Mouse (Mus musculus) mesoderm, embryonic 11.5 days (tissue): Measurements from ENCODE around the gene Cstad.

Source experiments
- DNase-seq: peaks from one replicate; pipeline ENCODE4 v3.0.0-alpha.2; 2012; ENCODE audit warnings: low read depth, low spot score

Cstad gene

GRCm38 (mm10) chr2:30594641-30595379 is at the start of gene Cstad:
Cstad (plus strand) TSS chr2:30595040.
- peak; percentile 76 for DNase-seq

- DNase-seq, result peak; percentile 55
Measured at GRCm38 (mm10) chr2:30545706-30546105, 49.1 kb upstream of the Cstad start.

- DNase-seq, result no peak
Measured at GRCm38 (mm10) chr2:30546219-30546618, 48.6 kb upstream of the Cstad start.

DNA sequence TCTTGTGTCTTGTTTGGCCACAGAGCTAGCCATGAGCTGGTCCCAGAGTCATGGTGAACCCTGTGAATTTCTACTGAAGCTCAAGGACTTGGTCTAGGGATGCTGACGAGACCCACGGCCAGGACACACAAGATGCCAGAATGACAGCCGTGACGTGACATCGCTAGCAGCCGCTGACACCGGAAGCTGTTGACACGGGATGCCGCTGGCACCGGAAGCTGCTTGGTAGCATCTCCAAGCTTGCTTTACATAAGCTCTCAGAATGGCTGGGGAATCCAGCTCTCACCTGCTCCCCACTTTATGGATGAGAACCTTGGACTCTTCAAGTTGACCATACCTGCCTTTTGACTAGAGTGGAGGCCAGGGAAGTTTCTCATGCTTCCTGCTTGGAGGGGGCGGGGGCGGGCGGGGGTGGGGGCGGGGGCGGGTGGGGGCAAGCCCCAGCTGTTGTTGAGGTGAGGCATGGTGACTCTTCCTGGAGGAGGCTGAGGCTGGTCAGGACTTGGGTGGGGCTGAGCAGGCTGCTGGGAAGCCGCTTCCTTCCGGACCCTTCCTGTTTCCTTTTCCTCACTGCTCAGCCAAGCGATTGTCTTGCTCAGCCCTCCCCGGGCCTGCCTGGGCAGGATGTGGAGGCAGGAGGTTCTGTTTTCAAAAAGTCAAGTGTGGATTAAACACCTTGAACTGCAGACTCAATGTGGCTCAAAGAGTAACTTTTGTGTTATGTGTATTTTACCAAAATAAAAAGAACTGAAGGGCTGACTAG is 47.2 kb upstream of the Cstad start:
- DNase-seq, result no peak

GRCm38 (mm10) chr2:30551579-30551978 is 43.3 kb upstream of the Cstad start:
- DNase-seq, result no peak

GRCm38 (mm10) chr2:30553851-30554540 is 40.8 kb upstream of the Cstad start:
- peak; percentile 75 for DNase-seq

DNA sequence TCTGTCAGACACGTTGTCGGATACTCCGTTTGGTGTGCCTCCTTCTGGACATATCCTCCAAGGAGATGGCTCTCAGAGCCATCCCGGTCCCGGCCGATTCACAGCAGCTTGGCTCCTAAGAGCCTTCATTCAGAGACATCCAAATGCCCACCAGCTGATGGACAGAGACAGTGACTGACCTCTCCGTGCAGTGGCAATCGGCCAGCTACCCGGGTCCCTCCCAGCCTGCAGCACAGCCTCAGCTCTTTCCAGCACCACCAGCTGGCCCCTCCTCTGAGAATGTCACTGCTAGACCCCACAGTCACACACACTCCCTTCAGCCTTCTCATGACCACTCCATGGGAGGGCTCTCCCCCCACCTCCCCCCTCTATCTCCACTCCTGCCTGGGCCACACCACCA is 39.6 kb upstream of the Cstad start:
- no peak for DNase-seq

DNA sequence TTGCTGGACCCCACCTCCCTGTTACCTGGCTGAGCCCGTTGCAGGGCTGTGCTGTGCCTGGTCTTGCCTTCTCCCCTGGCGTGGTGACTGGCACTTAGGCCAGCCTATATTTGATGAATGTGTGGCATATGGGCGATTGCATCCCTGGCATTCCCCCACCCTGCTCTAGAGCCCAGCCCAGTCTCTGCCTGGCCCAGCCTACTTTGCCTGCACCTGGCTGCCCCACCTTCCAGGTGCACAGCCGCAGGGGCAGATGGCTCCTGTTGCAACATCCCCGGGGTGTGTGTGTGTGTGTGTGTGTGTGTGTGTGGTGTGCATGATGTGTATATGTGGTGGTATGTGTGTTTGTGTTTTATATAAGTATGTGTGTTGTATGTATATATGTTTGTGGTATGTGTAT is 38.3 kb upstream of the Cstad start:
- no peak for DNase-seq

DNA sequence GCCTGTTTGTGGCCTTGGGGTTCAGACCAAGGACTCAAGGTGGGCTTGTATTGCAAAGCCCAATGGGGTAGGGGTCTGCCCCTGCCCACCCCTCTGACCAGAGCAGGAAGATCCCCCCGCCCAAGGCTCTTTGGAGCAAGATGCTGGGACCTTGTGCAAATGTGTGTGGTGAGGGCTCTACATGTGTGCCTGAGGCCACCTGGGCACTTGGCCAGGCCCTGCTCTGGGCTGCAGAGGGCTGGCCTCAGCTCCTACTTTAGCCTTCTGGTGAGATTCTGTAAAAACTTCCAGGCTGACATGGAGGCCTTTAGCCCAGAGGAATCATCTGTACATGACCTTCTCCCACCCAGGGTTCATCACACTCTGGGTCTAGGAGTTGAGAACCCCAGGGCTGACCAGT is 35.3 kb upstream of the Cstad start:
- DNase-seq, result no peak

DNA sequence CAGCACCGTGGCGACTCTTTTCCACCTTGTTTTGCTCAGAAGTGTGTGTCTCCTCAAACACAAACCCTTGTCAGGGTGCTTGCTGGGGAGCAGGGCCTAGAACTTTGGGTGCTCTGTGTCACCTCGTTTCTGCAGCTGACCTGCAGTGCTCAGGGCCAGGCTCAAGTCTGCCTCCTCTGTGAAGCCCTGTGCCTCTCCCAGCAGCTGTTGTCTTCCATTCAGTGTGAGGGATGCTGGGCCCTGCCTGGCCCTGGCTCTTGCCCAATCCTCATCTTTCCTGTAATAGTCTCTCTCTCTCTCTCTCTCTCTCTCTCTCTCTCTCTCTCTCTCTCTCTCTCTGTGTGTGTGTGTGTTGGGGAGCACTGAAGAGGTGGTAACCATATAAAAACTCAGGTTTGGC is 32.3 kb upstream of the Cstad start:
- no peak for DNase-seq

DNA sequence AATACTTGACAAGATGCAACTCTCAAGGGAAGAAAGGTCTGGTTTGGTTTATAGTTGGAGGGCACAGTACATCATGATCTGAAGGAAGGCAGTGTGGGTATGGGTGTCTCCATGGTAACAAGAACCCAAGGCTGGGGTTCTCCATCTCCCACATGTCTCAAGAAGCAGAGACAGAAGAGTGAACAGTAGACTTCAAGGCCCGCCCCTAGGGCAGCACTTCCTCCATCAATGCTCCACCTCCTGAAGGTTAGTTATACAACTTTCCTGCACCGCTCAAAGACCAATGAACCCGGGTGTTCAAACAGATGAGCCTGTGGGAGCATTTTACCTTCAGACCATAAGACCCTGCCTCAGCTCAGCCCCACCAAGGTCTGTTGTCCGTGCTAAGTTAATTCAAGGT is 23.2 kb upstream of the Cstad start:
- no peak for DNase-seq

DNA sequence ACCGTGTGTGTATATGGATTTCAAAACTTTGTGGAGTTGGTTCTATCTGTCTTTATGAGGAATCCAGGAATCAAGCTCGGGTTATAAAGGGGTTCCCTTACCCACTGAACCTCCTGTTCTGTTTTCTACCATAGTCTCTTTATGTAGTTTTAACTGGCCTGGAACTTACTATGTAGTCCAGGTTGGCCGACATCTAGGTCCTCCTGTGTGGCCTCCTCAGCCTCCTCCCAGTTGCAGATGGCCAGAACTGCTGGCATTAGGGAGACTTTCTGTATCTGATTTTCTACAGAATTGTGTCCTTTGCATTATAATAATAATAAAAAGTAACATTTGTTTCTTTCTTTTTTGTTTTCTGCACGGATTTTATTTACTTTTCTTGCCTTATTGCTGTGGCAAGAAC is 21.3 kb upstream of the Cstad start:
- DNase-seq, result no peak

- no peak for DNase-seq
Measured at GRCm38 (mm10) chr2:30577010-30577409, 17.8 kb upstream of the Cstad start.

GRCm38 (mm10) chr2:30578006-30578405 is 16.8 kb upstream of the Cstad start:
- DNase-seq, result no peak

DNA sequence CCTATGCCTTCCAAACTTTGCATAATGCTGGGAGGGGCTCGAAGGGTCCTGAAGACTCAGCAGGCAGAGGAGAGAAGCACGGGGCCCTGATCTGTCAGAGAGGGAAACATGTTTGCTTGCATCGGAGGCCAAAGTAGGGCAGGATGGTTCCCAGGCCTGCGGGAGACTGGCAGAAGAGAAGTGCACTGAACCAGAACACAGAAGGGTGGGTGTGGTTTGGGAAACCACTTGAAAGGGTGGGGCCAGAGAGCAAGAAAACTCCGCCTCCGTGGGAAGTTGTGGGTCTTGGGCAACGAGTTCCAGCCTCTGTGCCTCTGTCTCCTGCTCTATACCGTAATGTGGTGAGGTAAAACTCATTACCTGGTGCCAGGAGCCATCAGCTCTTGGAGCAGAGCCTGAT is 7.7 kb upstream of the Cstad start:
- DNase-seq, result no peak

- no peak for DNase-seq
Measured at GRCm38 (mm10) chr2:30587671-30588070, 7.2 kb upstream of the Cstad start.

- no peak for DNase-seq
Measured at GRCm38 (mm10) chr2:30588985-30589511, 5.8 kb upstream of the Cstad start.

- DNase-seq, result no peak
Measured at GRCm38 (mm10) chr2:30589781-30590180, 5.1 kb upstream of the Cstad start.

DNA sequence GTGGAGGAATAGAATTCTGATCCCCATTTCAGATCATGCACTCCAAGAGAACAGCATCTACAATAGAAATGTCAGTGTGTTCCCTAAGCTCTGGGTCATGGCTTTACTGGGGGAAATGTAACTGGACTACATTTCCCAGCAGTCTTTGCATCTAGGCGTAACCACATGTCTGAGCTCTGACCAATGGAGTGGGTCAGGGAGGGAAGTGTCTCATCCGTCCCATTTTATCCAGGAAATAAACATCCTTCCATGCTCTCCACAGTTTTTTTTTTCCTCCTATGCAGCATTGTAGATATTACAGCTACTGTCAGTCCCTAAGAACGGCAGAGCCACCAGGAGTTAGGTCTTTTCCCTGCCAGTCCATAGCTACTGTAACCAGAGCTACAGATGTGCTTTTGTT is 3.9 kb upstream of the Cstad start:
- DNase-seq, result peak; percentile 73

GRCm38 (mm10) chr2:30592391-30592790 is 2.4 kb upstream of the Cstad start:
- no peak for DNase-seq

DNA sequence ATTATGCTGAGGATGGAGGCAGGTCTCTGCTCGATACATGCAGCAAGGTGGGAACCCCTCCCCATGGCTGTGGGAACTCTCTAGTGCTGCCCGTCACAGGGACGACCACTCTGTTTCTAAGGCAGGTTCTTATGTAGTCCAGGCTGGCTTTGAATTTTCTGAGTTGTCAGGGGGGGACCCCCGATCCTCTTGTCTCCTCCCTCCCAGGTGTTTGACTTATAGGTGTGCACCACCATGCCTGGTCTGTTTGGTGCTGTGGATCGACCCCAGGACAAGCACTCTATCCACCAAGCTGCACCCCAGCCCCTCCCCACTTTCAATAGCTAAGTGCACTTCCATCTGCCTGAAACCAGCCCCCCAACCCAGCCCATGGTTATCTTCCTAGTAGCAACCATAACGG is 1.9 kb upstream of the Cstad start:
- no peak for DNase-seq

GRCm38 (mm10) chr2:30593636-30594310 is 1.1 kb upstream of the Cstad start:
- no peak for DNase-seq
